Mouse (Mus musculus) liver, embryonic 12.5 days (tissue): ENCODE measurements at regions not wholly inside any gene's neighbourhood (a gene's known extent, or its start where the extent isn't known, plus 50 kb on each side); places are given as distances from the start of the nearest gene placed in this dataset.

ENCODE experiments used
- ATAC-seq: fragments of 200-750 bp; cut with Nextera tagmentation; 2 replicates; pipeline ENCODE4 v1.8.0; 2017; ENCODE audit warnings: moderate number of reproducible peaks, mild to moderate bottlenecking, moderate library complexity
- H3K27ac ChIP-seq: fragments of 300-500 bp; sonication (generic); 2 replicates; pipeline ENCODE4 v1.5.1; 2016; ENCODE audit warnings: mild to moderate bottlenecking
- H3K27me3 ChIP-seq: fragments of 300-500 bp; sonication (generic); replicated peaks from 2 replicates; pipeline ENCODE4 v1.6.1; 2016; ENCODE audit warnings: mild to moderate bottlenecking, moderate library complexity
- H3K36me3 ChIP-seq: fragments of 300-500 bp; sonication (generic); 2 replicates; pipeline ENCODE4 v1.6.1; 2016; ENCODE audit warnings: mild to moderate bottlenecking, moderate library complexity
- H3K4me1 ChIP-seq: fragments of 300-500 bp; sonication (generic); 2 replicates; pipeline ENCODE4 v1.6.1; 2016
- H3K4me2 ChIP-seq: fragments of 300-500 bp; sonication (generic); 2 replicates; pipeline ENCODE4 v1.6.1; 2016; ENCODE audit warnings: mild to moderate bottlenecking, moderate library complexity
- H3K4me3 ChIP-seq: fragments of 300-500 bp; sonication (generic); 2 replicates; pipeline ENCODE4 v1.5.1; 2016; ENCODE audit warnings: mild to moderate bottlenecking, moderate library complexity
- H3K9ac ChIP-seq: fragments of 300-500 bp; sonication (generic); 2 replicates; pipeline ENCODE4 v1.6.1; 2016; ENCODE audit warnings: mild to moderate bottlenecking, moderate library complexity
- H3K9me3 ChIP-seq: fragments of 300-500 bp; sonication (generic); replicated peaks from 2 replicates; pipeline ENCODE4 v1.6.1; 2016; ENCODE audit warnings: mild to moderate bottlenecking, moderate library complexity
- whole genome bisulfite sequencing: fragments of 180-500 bp; shearing (Covaris S2); methylation state at CpG from one replicate; pipeline ENCODE4 v1.1.7; 2016; ENCODE audit not compliant: insufficient replicate concordance; 5-methylcytosine and 5-hydroxymethylcytosine counted together

DNA sequence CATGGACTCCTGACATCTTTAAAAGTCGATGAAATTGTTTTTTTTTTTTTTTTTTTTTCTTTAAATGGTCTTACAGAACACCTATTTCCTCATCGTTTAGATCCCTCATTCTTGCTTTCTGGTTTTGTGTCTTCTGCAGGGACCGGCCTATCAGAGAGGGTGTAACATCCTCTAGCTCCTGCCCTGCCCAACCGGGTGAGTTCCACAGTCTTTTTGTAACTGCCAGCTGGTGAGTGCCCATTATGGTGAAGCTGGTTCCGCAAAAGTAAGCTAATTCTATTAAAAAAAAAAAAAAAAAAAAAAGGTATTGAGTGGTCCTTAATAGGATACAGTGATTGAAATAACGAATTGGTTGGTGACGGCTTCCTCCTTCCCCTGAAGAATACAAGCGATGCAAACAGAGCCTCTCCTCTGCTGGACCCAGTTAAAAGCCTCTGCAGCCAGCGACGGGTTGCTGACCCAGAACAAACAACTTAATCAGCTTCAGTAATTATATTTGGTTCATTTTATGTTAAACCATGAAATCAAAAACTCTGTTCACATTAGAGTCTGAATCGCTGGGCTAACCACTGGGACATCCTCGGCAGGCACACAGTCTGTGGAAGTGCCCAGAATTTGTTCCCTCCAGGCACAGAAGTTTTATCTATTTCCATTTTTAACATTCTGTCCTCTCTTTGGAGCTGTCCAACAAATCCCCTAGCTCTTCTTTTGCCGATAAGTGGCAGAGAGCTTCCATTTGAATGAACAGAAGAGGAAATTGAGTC lies 126.9 kb upstream of the Pabpc6 start:
- Histone ChIP-seq H3K36me3 (no peaks in the 10 kb centered on the region), H3K4me2 (no peak overlapping the region), H3K9me3 (no peaks in the 10 kb centered on the region), H3K4me3 (no peak overlapping the region), H3K4me1 (no peaks in the 10 kb centered on the region), H3K9ac (no peak overlapping the region), H3K27ac (no peak overlapping the region), H3K27me3 (no peaks in the 10 kb centered on the region)
- 66% methylated on average over 13 of the region's 13 CpGs for WGBS
- no peak for ATAC-seq

DNA sequence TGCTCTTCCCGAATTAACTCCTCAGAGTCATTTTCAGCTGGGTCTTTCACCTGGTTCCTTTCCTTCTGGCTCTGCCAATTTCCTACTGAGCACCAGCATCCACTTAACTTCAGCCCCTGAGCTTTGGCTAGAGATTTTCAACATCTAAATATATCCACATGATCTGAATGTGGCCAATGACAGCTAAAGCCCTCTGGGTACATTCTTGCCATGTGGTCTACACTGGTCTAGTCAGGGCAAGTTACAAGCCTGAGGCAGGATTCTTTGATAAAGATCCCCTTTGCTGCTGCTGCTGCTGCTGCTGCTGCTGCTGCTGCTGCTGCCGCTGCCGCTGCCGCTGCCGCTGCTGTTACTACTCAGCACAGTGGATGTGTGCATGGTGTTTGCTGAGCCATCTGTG lies 109.3 kb upstream of the Pabpc6 start:
- Histone ChIP-seq H3K4me3 (no peak overlapping the region), H3K9me3 (no peaks in the 10 kb centered on the region), H3K9ac (no peak overlapping the region), H3K27ac (no peak overlapping the region), H3K27me3 (no peaks in the 10 kb centered on the region; the same call in 1 of the 2 replicates), H3K36me3 (no peaks in the 10 kb centered on the region), H3K4me1 (peaks cover 5% of the 10 kb centered on the region; the same call in 1 of the 2 replicates), H3K4me2 (no peak overlapping the region)
- WGBS, result 76% methylated on average over 5 of the region's 5 CpGs
- no peak for ATAC-seq

DNA sequence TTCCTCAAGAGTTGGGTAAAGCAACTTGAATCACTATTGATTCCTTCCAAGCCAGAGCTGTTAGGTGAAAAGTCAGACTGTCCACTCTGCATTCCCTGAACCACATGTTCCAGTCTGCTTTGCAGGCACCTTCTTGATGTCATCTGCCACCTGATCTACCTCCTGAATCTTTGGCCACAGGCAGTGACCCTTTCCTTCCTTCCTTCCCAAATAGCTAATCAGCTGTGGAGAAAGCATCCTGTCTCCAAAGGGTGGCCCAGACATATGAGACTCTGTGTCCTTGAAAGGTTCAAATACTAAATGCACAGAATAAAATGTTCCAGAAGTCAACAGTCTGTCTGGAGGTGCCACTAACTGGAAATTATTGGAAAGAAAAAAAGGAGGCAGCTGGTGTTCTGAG lies 107.6 kb upstream of the Pabpc6 start:
- Histone ChIP-seq H3K27me3 (no peaks in the 10 kb centered on the region; the same call in 1 of the 2 replicates), H3K36me3 (no peaks in the 10 kb centered on the region), H3K4me2 (no peak overlapping the region), H3K9ac (no peak overlapping the region), H3K4me3 (no peak overlapping the region), H3K27ac (no peak overlapping the region), H3K9me3 (no peaks in the 10 kb centered on the region), H3K4me1 (peaks cover 5% of the 10 kb centered on the region; the same call in 1 of the 2 replicates)
- no peak for ATAC-seq

DNA sequence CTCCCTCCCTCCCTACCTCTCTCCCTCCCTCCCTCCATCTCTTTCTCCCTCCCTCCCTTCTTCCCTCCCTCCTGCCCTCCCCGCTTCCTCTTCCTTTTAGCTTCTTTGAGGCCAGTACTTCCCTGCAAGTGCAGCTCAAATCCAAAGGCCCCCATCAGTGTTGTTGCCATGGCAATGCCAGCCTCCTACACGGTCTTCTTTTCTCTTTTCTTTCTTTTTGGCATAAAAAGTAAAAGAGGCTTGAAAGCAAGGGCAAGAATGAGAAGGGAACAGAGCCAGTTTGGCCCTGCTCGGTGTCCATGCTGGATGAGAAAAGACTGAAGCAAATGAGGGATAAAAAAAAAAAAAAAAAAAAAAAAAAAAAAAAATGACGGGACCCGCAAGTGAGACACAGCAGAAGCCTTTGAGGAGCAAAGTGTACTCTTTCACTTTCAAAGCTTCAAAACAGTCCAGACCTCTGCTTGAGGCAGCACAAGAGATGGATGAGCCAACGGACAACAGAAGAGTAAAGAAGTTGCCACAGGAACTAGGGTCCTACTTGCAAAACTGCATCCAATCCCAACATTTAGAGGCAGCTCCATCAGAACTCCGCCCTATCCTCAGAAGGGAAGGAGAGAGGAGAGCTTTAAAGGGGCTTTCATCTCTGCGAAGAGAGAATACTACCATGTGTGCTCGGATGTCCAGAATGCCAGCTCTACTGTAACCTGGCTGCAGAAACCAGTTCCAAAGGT lies 106.9 kb upstream of the Pabpc6 start:
- H3K4me1 ChIP-seq, result peaks cover 5% of the 10 kb centered on the region; the same call in 1 of the 2 replicates
- no peak overlapping the region for H3K4me3 ChIP-seq
- H3K4me2 ChIP-seq, result no peak overlapping the region
- ATAC-seq, result no peak
- no peaks in the 10 kb centered on the region for H3K9me3 ChIP-seq
- H3K9ac ChIP-seq, result no peak overlapping the region
- no peaks in the 10 kb centered on the region; the same call in 1 of the 2 replicates for H3K27me3 ChIP-seq
- no peak overlapping the region for H3K27ac ChIP-seq
- H3K36me3 ChIP-seq, result no peaks in the 10 kb centered on the region
- WGBS, result 61% methylated on average over 7 of the region's 9 CpGs

DNA sequence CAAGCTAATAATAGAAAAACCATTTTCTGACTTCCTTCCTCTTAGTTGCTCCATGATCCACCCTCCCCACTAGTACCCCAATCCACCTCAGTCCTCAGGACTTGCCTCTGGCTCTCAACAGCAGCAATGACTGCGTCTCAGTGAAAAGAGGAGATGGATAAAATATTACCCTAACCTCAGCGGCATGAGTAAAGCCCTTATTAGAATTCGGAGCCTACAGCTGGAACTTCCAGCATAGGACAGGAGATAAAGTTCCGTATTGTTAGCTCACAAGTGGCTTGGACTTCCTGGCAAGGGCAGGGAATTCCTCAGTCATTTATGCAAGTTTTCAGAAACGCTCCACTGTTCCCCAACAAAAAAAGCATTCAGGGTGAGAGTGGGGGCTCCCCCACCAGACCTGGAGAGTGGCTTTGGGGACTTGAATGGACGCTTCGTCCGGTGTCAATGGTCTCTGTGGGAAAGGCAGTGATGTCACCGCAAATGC lies 106.2 kb upstream of the Pabpc6 start:
- 25% methylated on average over 9 of the region's 9 CpGs for WGBS
- Histone ChIP-seq H3K36me3 (no peaks in the 10 kb centered on the region), H3K27ac (peak overlapping the region; percentile 12; the same call in 1 of the 2 replicates), H3K9me3 (no peaks in the 10 kb centered on the region), H3K4me2 (no peak overlapping the region), H3K27me3 (no peaks in the 10 kb centered on the region; the same call in 1 of the 2 replicates), H3K4me3 (no peak overlapping the region), H3K9ac (no peak overlapping the region), H3K4me1 (peaks cover 5% of the 10 kb centered on the region; the same call in 1 of the 2 replicates)
- ATAC-seq, result no peak

DNA sequence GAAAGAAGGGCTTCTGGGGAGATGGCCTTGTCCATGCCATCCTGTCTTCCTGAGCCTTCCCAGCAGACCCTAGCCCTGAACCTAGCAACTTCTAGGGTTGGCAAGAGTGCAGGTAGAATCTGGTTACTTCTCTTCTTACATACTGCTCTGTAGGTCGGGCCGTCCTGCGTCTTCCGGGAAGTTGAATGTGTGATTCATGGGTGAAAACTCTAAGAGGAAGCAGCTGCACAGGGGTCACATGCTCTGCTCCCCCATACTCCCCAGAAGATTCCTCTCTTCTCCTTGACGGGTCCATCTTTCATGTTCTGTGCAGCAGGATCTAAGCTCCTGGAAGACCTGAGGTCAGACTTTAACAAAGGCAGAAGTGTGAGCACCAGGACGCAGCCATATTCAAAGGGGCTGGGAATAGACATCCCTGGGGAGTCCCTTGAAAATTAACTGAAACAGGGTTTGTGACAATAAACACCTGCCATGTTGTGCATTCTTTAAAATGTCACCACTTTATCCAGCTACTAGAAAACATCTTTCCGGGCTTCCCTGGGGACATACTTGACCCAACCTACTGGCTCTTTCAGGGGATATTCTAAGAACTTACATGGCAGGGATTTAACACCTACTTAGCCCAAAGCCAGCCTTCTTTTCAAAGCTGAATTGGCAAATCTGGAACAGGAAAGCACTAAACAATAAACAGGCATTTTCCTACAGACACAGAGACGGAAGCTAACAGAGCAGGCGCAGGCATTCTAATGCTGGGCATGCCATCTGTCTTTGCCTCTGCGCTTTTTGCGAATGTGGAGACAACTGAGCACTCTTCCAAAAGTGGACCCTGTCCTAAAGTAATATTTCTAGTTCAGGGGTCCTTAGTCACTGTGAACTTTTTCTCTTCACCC lies 105.5 kb upstream of the Pabpc6 start:
- Histone ChIP-seq H3K9me3 (no peaks in the 10 kb centered on the region), H3K27me3 (no peaks in the 10 kb centered on the region; the same call in 1 of the 2 replicates), H3K4me1 (peaks cover 5% of the 10 kb centered on the region; the same call in 1 of the 2 replicates), H3K27ac (peak overlapping the region; percentile 25; the same call in 1 of the 2 replicates), H3K36me3 (no peaks in the 10 kb centered on the region), H3K4me3 (no peak overlapping the region), H3K4me2 (no peak overlapping the region), H3K9ac (no peak overlapping the region)
- ATAC-seq, result no peak
- 36% methylated on average over 11 of the region's 11 CpGs for WGBS

DNA sequence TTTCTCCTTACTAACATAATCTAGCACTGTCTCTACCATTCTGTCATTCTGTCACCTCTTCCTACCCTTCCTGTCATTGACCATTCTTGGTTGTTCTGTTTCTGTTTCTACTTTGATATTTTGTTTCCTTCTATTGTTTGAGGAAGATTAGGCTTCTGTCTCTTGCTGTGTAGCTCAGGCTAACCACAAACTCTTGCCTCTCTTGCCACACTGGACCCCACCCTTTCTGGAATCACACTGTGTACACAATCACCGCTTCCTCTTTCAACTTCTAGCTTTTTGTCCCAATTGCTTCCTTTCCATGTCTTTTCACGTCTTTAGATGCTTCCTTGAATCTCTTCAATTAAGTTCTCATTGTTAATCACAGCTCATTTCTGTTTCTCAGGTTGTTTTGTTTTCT lies 104.2 kb upstream of the Pabpc6 start:
- 15% methylated on average over 2 of the region's 2 CpGs for WGBS
- peaks cover 5% of the 10 kb centered on the region; the same call in 1 of the 2 replicates for H3K4me1 ChIP-seq

DNA sequence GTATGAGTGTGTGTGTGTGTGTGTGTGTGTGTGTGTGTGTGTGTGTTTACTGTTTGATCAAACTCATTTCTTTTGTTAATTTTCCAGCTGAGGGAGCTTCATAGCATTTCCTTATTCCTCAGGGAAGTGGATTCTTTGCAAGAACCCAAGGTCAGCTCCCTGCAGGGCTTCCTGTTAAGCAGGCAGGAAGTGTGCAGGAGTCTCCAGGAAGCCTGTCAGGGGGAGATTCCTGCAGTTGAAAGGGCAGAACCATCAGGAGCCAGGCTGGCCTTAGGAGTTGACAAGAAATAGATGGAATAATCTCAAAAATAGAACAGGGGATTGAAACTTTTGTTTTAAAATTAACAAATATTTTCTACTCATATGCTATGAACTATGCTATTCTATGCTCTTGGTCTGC lies 98.8 kb upstream of the Pabpc6 start:
- H3K9ac ChIP-seq, result no peak overlapping the region
- H3K9me3 ChIP-seq, result no peaks in the 10 kb centered on the region
- no peak overlapping the region for H3K4me2 ChIP-seq
- H3K27me3 ChIP-seq, result peaks cover 16% of the 10 kb centered on the region; the same call in 1 of the 2 replicates
- H3K36me3 ChIP-seq, result no peaks in the 10 kb centered on the region
- H3K4me1 ChIP-seq, result 0 out of 2 replicates have a peak, but pooled peaks cover 7% of the 10 kb centered on the region
- ATAC-seq, result no peak
- 0 out of 2 replicates have a peak overlapping the region, but pooled peaks have one; percentile 48 for H3K27ac ChIP-seq
- H3K4me3 ChIP-seq, result no peak overlapping the region

More for the DNA sequence above, 104.2 kb upstream of the Pabpc6 start:
- Histone ChIP-seq H3K27ac (no peak overlapping the region), H3K4me3 (no peak overlapping the region), H3K4me2 (no peak overlapping the region), H3K36me3 (no peaks in the 10 kb centered on the region), H3K9ac (no peak overlapping the region), H3K9me3 (no peaks in the 10 kb centered on the region), H3K27me3 (no peaks in the 10 kb centered on the region; the same call in 1 of the 2 replicates)
- no peak for ATAC-seq

DNA sequence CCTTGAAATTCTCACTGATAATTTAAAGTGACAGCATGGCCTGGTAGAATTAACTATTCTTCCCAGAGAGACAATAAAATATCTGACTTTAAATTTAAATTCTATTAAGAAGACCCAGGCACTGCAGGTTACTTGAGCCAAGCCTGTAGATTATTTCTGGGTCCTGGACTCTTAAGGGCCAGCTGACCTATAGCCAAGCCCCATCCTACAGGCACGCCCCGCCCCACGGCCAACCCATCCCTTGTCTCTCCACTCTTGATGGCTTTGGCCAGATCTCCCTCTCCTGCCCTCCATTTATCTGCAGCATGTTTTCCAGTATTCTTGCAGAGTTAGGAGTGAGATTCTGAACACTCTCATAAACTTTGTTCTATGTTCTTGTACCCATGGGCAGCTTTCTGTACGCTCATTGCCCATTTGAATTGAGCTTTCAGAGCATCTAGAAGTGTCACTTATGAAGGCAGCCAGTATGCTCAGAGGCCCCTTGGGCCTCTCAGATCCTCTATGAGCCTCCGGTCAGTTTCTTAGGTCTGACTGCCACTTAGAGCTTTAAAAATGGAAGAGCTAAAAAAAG lies 96.2 kb upstream of the Pabpc6 start:
- no peak for ATAC-seq
- H3K27me3 ChIP-seq, result peaks cover 16% of the 10 kb centered on the region; the same call in 1 of the 2 replicates

DNA sequence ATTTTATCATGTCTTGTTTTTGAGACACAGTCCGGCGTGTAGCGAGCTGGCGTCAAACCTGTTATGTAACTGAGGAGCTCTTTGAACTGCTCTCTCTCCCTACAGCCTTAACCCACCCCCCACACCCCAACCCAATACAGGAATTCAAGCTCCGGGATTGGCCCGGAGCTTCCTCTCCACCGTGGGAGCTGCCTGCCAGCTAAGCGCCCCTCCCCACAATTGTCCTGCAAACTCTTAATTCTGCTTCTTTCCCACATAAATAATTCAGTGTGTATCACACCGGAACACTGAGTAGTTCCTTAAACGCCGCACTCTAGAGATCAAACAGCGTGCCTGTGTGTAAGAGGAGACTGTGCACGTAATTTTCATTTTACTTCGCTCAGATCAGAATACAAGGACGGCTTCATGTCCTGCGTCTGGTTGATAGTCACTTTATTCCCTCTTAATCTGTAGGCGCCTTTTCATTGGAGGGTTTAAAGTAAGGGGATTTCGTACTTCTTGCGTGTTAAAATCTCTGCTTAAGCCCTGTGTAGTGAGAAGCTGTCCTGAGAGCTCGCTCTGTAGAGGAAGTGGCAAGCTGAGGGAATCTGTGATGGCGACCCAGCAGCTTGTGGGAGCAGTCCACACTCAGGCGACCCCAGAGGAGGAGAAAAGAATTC lies 95.3 kb upstream of the Pabpc6 start:
- H3K27ac ChIP-seq, result no peak overlapping the region; the same call in none of the 2 replicates
- peak overlapping the region; percentile 43 for H3K4me3 ChIP-seq

More for the DNA sequence above, 96.2 kb upstream of the Pabpc6 start:
- Histone ChIP-seq H3K9ac (no peak overlapping the region), H3K4me2 (no peak overlapping the region), H3K36me3 (no peaks in the 10 kb centered on the region), H3K4me3 (no peak overlapping the region), H3K9me3 (no peaks in the 10 kb centered on the region), H3K27ac (no peak overlapping the region), H3K4me1 (0 out of 2 replicates have a peak, but pooled peaks cover 7% of the 10 kb centered on the region)
- WGBS, result 73% methylated on average over 5 of the region's 5 CpGs

More for the DNA sequence above, 95.3 kb upstream of the Pabpc6 start:
- H3K4me1 ChIP-seq, result 0 out of 2 replicates have a peak, but pooled peaks cover 7% of the 10 kb centered on the region
- no peak overlapping the region for H3K9ac ChIP-seq
- peaks cover 16% of the 10 kb centered on the region; the same call in 1 of the 2 replicates for H3K27me3 ChIP-seq
- ATAC-seq, result no peak
- H3K36me3 ChIP-seq, result no peaks in the 10 kb centered on the region
- no peaks in the 10 kb centered on the region for H3K9me3 ChIP-seq
- H3K4me2 ChIP-seq, result peak overlapping the region; percentile 60
- 2% methylated on average over 22 of the region's 22 CpGs for WGBS
